Mouse (Mus musculus) E14TG2a.4 (cell line): ENCODE measurements around the gene Ago4.
"Not testable (repeated sequence)": the region's sequence is repeated elsewhere in the genome, so short reads cannot be mapped to it uniquely, and the experiment has no call there.

ENCODE experiments used
- H3K27me3 ChIP-seq: 2 replicates; pipeline ENCODE4 v1.6.1; 2014; ENCODE audit warnings: low read length, control low read depth; ENCODE audit not compliant: insufficient read depth
- H3K36me3 ChIP-seq: 2 replicates; pipeline ENCODE4 v1.6.1; 2014; ENCODE audit warnings: low read length, control low read depth; ENCODE audit not compliant: insufficient read depth
- H3K4me1 ChIP-seq: replicated peaks from 2 replicates; pipeline ENCODE4 v1.6.1; 2014; ENCODE audit warnings: low read depth, low read length, control low read depth
- H3K4me3 ChIP-seq: replicated peaks from 2 replicates; pipeline ENCODE4 v1.5.1; 2014; ENCODE audit warnings: mild to moderate bottlenecking, low read length
- H3K9me3 ChIP-seq: 2 replicates; pipeline ENCODE4 v1.6.1; 2014; ENCODE audit warnings: low read length, control low read depth
- CTCF ChIP-seq: conservative IDR thresholded peaks from 2 replicates; pipeline ENCODE4 v1.5.1; 2014; ENCODE audit warnings: low read length
- NANOG ChIP-seq: IDR thresholded peaks from 2 replicates; pipeline ENCODE4 v1.6.1; 2014; ENCODE audit warnings: borderline replicate concordance, low read length, mixed read lengths
- POU5F1 ChIP-seq: IDR thresholded peaks from 2 replicates; pipeline ENCODE4 v1.6.1; 2014; ENCODE audit warnings: low read length, borderline replicate concordance

Gene Ago4

DNA sequence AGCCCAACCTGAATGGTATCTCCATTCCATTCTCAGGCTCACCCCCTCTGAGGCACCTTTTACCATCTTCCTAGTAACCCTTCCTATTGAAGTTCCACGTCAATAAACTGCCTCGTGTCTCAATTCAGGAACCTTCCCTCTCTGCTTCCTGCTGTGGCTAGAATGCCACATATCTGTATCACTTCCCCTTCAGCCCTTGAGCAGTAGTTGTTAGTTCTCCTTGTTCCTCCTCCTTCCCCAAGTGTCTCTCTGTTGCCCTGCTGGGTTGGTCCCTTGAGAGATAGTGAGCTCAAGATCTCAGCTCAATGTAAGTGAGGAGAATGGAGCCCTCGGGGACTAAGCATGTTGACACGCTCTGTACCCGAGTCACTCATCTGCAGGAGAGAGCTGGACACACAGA is 3.6 kb upstream of the Ago4 start:
- TF ChIP-seq NANOG (no peak), CTCF (no peak), POU5F1 (no peak)
- H3K27me3 ChIP-seq, result peaks cover 28% of the 10 kb centered on the region
- H3K4me3 ChIP-seq, result no peak overlapping the region
- peaks cover 11% of the 10 kb centered on the region for H3K4me1 ChIP-seq
- no peaks in the 10 kb centered on the region for H3K36me3 ChIP-seq
- H3K9me3 ChIP-seq, result no peaks in the 10 kb centered on the region

DNA sequence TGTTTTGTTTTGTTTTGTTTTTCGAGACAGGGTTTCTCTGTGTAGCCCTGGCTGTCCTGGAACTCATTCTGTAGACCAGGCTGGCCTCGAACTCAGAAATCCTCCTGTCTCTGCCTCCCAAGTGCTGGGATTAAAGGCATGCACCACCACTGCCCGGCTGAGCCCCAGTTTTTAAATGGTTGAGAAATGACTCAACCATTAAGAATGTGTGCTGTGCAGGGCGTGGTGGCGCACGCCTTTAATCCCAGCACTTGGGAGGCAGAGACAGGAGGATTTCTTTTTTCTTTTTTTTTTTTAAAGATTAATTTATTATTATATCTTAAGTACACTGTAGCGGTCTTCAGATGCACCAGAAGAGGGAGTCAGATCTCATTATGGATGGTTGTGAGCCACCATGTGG is 2.4 kb upstream of the Ago4 start:
- Histone ChIP-seq H3K4me1 (peaks cover 11% of the 10 kb centered on the region), H3K27me3 (peaks cover 38% of the 10 kb centered on the region)
- not testable (repeated sequence) for H3K4me3 ChIP-seq, H3K9me3 ChIP-seq, H3K36me3 ChIP-seq

DNA sequence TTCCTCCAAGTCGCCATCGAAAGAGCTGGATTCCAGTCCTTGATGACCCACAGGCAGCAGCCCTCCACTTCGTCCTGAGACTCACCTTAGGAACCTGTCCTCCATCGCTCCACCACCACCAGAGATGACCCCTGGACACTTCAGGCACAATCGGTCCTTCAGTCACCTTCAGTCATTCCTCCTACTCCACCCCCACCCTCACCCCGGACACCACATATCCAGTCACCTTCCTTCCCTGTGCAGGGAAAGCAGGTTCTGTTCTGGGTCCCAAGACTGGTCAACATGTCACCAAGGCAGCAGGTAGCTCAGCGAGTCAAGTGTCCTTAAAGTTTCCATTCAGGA is 428 bp upstream of the Ago4 start:
- Histone ChIP-seq H3K9me3 (no peaks in the 10 kb centered on the region), H3K4me3 (peak overlapping the region; percentile 90), H3K4me1 (peaks cover 11% of the 10 kb centered on the region), H3K27me3 (peaks cover 50% of the 10 kb centered on the region), H3K36me3 (no peaks in the 10 kb centered on the region)
- TF ChIP-seq POU5F1 (no peak), NANOG (no peak)

DNA sequence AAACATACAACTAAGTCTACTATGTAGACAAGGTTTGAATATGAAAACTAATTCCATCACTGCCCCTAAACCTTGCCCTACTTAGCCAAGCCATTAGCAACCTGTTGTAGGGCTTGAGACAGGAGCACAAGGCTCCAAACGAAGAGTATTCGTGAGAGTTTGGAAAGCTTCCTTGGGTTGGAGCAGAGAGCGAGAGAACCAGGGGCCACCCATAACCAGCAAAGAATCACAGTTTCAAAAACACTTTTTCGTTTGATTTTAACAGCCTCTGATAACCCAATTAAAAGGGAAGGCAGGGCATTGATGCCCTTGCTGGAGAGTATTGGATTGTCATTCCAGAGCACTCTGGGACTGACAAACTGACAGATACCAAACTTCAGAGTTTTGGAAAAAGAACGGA is 980 bp downstream of the Ago4 start:
- Histone ChIP-seq H3K27me3 (peaks cover 54% of the 10 kb centered on the region), H3K36me3 (no peaks in the 10 kb centered on the region), H3K4me3 (peak overlapping the region; percentile 90), H3K9me3 (no peaks in the 10 kb centered on the region), H3K4me1 (peaks cover 11% of the 10 kb centered on the region)
- TF ChIP-seq NANOG, result no peak
- TF ChIP-seq POU5F1, result no peak
- TF ChIP-seq CTCF, result no peak

DNA sequence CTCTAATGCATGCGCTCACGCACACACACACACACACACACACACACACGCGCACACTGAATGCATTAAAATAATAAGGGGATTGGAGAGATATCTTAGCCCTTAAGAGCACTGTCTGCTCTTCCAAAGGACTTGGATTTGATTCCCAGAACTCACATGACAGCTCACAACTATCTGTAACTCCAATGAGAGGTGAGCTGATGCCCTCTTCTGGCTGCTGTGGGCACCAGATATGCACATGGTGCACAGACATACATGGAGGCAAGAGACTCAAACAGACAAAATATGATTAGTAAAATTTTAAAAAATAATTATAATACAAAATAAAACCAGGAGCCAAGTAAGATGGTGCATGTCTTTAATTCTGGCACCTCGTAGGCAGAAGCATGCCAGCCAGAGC is 6.4 kb downstream of the Ago4 start:
- peaks cover 26% of the 10 kb centered on the region for H3K27me3 ChIP-seq
- H3K4me1 ChIP-seq, result no peaks in the 10 kb centered on the region
- H3K36me3 ChIP-seq, result no peaks in the 10 kb centered on the region
- H3K9me3 ChIP-seq, result no peaks in the 10 kb centered on the region
- H3K4me3 ChIP-seq, result no peak overlapping the region
- TF ChIP-seq POU5F1, result no peak
- TF ChIP-seq CTCF, result peak; percentile 28; the same call in 1 of the 2 replicates

DNA sequence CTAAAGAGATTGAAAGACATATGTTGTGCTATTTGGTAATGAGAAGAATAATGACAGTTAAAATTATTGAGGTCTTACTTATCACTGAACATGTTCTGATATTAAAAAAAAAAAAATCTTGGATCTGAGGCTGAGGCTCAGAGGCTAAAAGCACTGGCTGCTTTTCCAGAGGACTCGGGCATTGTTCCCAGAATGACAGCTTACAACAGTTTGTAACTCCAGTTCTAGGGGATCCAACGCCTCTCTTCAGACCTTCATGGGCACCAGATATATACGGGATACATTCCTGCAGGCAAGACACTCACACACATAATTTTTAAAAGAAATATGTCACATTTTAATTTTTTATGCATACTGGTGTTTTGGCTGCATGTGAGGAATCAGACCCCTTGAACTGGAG is 7.1 kb downstream of the Ago4 start:
- Histone ChIP-seq H3K4me1 (no peaks in the 10 kb centered on the region), H3K36me3 (no peaks in the 10 kb centered on the region), H3K27me3 (peaks cover 20% of the 10 kb centered on the region), H3K4me3 (no peak overlapping the region), H3K9me3 (no peaks in the 10 kb centered on the region)
- TF ChIP-seq POU5F1, result no peak
- TF ChIP-seq NANOG, result no peak
- no peak for TF ChIP-seq CTCF

DNA sequence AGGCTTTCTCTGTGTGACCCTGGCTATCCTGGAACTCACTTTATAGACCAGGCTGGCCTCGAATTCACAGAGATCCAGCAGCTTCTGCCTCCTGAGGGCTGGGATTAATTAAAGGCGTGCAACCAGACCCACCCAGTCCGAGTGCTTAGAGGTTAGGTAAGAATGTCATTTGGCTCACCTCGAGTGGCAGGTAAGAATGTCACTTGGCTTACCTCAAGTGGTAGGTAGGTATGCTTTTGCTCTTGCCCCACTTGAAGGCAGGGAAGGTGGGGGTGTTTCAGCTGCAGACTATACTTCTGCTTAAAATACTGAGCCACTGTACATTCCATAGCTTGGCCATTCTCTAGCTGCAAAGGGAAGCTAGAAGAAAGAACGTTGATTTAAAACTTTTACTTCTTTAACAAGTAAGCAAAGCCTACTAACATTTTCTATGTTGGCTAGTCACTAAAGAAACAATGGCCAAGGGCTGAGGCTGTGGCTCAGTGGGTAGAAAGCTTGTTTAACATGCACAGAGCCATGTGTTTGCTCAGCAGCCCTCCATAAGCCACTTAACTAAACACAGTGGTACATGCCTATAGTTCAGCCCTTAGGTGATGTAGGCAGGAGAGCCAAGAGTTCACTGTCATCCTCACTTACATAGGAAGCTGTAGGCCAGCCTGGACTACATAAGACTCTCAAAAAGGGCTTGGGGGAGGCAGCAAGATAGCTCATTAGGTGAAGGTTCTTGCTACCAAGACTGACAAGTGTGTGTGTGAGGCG is 20.8 kb downstream of the Ago4 start:
- Histone ChIP-seq H3K36me3 (no peaks in the 10 kb centered on the region), H3K4me1 (no peaks in the 10 kb centered on the region)
- TF ChIP-seq POU5F1, result no peak
- no peak for TF ChIP-seq NANOG
- no peak for TF ChIP-seq CTCF

DNA sequence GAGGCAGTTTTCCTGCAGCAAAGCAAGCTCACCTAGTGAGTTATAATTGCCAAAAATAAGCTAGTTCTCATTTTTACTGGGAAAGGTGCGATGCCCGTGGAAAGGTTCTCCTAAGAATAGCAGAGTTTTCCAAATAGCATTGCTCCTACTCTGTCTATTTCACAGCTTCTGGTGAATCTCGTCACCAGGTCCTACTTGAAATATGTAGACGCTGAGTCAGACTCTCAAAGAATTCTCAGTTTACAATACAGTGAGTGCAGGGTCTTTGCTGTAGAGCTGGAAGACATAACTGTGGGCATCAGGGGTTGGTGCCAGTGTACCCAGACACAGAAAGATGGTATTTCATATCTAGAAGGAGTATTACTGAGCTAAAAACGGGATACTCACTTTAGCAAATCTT is 22.3 kb downstream of the Ago4 start:
- no peaks in the 10 kb centered on the region for H3K36me3 ChIP-seq
- no peak overlapping the region for H3K4me3 ChIP-seq
- H3K27me3 ChIP-seq, result no peaks in the 10 kb centered on the region
- TF ChIP-seq CTCF, result no peak
- TF ChIP-seq NANOG, result no peak
- TF ChIP-seq POU5F1, result no peak
- no peaks in the 10 kb centered on the region for H3K9me3 ChIP-seq
- H3K4me1 ChIP-seq, result no peaks in the 10 kb centered on the region

More for the DNA sequence above, 20.8 kb downstream of the Ago4 start:
- H3K27me3 ChIP-seq, result no peaks in the 10 kb centered on the region
- H3K9me3 ChIP-seq, result no peaks in the 10 kb centered on the region
- H3K4me3 ChIP-seq, result no peak overlapping the region

DNA sequence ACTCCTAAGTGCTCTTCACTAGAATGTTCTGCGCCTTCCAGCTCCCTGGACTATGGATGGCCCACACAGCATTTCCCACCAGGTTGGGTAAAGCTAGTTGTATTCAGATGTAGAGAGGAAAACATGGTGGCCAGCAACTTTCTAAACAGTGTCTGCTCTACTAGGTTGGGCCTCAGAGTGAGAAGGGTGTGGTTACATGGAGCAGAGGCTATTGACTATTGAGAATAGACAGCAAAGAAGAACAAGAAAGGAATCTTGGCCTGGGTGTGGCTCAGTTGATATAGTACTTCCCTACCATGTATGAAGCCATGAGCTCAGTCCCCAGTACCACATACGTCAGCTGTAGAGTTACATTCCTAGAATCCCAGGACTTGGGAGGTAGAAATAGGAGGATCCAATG is 24.2 kb downstream of the Ago4 start:
- Histone ChIP-seq H3K4me1 (no peaks in the 10 kb centered on the region), H3K9me3 (no peaks in the 10 kb centered on the region), H3K36me3 (no peaks in the 10 kb centered on the region), H3K4me3 (no peak overlapping the region), H3K27me3 (no peaks in the 10 kb centered on the region)
- TF ChIP-seq POU5F1, result no peak
- no peak for TF ChIP-seq CTCF
- no peak for TF ChIP-seq NANOG
